Mouse (Mus musculus): ENCODE measurements around the gene Ninj1.

GRCm38 (mm10) chr13:49202556-49202955, 15.3 kb downstream of the Ninj1 start:
- TF ChIP-seq POLR2A (IDR thresholded peaks at IDR 0.05; ENCODE audit: borderline replicate concordance, extremely low read depth, insufficient read depth, insufficient read length, poor library complexity, severe bottlenecking) (no peak), CTCF (IDR thresholded peaks at IDR 0.05; ENCODE audit: borderline replicate concordance, extremely low read depth, insufficient read depth, insufficient read length) (no peak)

Data from brain, embryonic 14.5 days (tissue).